Mouse (Mus musculus): ENCODE results near the gene Rfc4.
A peak's percentile ranks its signal among the peaks of the same experiment; 100 is the strongest.
"Not testable (repeated sequence)": the region's sequence is repeated elsewhere in the genome, so short reads cannot be mapped to it uniquely, and the experiment has no call there.

The Rfc4 gene

GRCm38 (mm10) chr16:23100613-23101012 lies 26.9 kb downstream of the Rfc4 start:
- DNase-seq (ENCODE audit: low spot score): no peak

GRCm38 (mm10) chr16:23100099-23100575 lies 27.4 kb downstream of the Rfc4 start:
- DNase-seq (ENCODE audit: low spot score): peak; percentile 51

- no peak for DNase-seq (ENCODE audit: low spot score)
These were observed 27.9 kb downstream of the Rfc4 start for GRCm38 (mm10) chr16:23099632-23100031.

- DNase-seq (ENCODE audit: low spot score): not testable (repeated sequence)
These were observed 29.5 kb downstream of the Rfc4 start for GRCm38 (mm10) chr16:23098105-23098452.

DNA sequence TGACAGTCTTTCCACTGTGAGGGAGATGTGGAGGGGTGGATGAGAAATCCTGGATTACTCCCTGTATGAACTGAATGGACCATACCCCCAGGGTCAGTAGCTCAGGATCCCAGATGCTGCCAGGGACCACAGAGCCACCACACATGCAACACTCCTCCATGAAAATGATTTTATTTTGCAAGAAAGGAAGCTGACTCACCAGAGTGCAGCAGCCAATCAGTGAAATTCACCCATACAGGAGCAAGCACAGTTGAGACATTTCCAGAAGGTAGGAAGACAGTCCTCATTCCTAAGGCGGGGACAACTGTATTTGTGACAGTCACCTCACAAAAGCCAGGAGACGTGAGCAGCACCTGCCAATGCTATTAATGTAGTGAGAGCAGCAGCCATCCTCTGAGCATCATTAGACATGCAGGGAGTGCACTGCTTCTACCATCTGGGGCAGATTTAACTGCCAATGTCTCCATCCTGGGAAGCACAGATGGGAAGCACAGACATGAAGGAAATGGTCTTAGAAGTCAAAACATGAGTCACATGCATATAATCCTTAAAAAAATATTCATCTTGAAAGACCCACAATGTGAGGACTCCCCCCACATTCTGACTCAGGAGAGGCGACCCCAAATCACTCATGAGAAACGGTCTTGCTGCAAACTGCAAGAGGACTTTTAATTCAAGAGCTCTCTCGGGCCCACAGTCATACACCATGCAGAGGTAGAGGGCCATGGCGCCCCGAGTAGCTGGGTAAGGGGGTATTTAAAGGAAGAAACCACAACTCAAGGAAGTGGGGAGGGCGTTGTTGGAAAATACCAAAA lies 30.0 kb downstream of the Rfc4 start:
- not testable (repeated sequence) for DNase-seq (ENCODE audit: low spot score)

DNA sequence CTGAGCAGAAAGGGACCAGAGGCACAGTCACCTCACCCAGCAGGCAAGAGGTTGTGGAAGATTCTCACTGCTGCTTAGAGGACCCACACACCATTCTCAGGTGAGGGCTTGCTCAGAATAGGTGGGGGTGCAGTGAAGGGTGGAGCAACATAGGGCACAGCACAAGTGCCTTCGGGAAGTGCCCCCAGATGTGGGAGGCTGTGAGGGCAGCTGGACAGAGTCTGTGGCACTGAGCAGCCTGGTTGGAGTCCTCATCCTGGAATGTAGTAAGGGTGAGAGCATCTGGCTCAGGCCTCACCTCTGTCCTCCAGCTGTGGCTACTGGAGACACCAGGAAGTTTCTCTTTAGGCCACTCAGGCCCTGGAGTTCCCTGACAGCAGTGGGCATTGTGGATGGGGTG lies 30.7 kb downstream of the Rfc4 start:
- not testable (repeated sequence) for DNase-seq (ENCODE audit: low spot score)

GRCm38 (mm10) chr16:23095581-23095980 lies 32.0 kb downstream of the Rfc4 start:
- DNase-seq (ENCODE audit: low spot score): not testable (repeated sequence)

DNA sequence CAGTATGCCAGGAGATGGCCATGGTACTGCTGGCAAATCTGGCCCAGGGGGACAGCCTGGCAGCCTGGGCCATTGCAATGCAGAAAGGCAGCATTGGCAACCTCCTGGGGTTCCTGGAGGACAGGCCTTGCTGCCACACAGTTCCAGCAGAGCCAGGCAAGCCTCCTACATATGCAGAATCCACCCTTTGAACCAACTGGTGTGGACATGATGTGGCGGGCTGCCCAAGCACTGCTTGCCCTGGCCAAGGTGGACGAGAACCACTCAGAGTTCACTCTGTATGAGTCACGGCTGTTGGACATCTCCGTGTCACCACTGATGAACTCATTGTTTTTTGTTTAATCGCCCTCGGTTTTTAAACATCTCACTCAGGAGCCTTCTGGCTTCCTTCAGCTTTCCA lies 33.4 kb downstream of the Rfc4 start:
- no peak for DNase-seq (ENCODE audit: low spot score)

DNA sequence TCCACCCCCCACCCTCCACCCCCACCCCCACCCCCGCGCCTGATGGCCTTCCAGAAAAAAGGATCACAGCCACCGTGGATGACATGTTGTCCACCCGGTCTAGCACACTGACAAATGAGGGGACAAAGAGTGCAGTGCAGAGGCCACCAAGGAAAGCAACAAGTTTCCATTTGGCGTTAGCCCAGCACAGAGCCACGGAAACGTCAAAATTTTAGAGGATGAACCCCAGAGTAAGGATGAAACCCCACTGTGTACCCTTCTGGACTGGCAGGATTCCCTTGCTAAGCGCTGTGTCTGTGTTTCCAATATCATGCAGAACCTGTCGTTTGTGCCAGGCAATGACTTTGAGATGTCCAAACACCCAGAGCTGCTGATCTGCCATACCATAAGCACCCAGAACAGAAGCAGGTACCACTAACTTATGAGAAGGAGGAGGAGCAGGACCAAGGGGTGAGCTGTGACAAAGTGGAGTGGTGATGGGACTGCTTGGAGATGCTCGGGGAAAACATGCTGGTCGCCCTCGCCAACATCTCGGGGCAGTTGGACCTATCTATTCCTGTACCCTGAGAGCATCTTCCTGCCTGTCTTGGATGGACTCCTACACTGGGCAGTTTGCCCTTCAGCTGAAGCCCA lies 34.1 kb downstream of the Rfc4 start:
- DNase-seq (ENCODE audit: low spot score): no peak

GRCm38 (mm10) chr16:23091345-23091744 lies 36.2 kb downstream of the Rfc4 start:
- DNase-seq (ENCODE audit: low spot score): not testable (repeated sequence)

- DNase-seq (ENCODE audit: low spot score): not testable (repeated sequence)
These were observed 39.0 kb downstream of the Rfc4 start for GRCm38 (mm10) chr16:23088491-23088890.

DNA sequence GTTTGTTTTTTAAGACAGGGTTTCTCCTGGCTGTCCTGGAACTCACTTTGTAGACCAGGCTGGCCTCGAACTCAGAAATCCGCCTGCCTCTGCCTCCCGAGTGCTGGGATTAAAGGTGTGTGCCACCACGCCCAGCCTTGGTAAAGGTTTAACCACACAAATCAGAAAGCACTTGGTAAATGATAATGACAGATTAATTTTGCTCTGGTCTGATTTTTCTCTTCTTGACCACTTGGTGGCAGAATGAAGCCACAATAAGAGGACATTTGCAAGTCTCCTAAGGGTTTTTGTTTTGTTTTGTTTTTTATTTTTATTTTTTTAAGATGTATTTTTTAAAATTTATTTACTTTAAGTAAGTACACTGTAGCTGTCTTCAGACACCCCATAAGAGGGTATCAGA lies 39.8 kb downstream of the Rfc4 start:
- peak; percentile 73 for DNase-seq (ENCODE audit: low spot score)

DNA sequence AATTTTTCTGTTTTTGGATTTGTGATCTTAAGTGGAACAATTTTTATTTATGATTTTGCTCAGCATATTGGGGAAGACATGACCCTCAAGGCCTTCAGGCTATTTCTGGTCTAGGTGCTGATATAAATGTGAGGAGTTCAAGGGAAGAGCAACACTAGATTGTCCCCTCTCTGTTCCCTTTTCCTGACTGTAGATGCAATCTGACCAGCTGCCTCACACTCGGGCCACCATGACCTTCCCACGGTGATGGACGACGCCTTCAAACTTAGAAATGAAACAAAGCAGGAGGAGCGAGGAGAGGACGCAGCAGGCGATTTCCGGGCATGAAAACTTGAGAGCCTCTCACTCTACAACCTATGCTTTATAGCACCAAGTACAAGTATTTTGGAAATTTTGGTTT lies 40.4 kb downstream of the Rfc4 start:
- DNase-seq (ENCODE audit: low spot score): not testable (repeated sequence)

DNA sequence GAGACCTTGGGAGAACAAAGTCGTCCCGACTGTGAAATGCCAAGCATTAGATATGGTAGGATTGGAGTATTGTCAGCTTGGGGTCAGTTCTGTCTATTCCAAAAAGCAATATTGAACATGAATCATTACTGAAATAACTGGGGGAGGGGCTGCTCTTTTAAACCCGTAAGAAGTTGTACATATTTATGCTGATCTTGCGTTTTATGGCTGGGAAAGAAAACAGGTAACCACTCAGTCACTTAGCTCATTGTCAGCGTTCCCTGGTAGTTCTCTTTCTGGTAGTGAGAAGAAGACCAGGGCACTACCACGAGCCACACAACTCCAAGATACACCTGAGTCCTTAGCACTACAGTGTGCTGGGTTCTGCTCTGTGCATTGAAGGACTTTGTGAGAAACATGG lies 50.0 kb downstream of the Rfc4 start:
- DNase-seq (ENCODE audit: low spot score): not testable (repeated sequence)
